Mouse (Mus musculus): ENCODE data around the gene Gbp6. TPM values are rescaled to one million over a fixed set of nuclear protein-coding genes. Genes with fewer than 3 reads are reported as not detected.

Gene Gbp6
- total RNA-seq (2023) = 0.20 TPM in 1 of 2 replicates, not detected in the other

GRCm38 (mm10) chr5:105293226-105294165 lies at the start of gene Gbp6, which contains the start of gene Gm43302:
Gene Gbp6, minus strand, starts transcription at chr5:105293698.
Gene Gm43302, minus strand, starts transcription at chr5:105293695.

GRCm38 (mm10) chr5:105239483-105240047 lies 53.9 kb downstream of the Gbp6 start, which contains the start of gene Gbp10:
Gene Gbp10, minus strand, starts transcription at chr5:105239533.

Other genes starting within 250 kb of the Gbp6 start
- 6.3 and 7.1 TPM in 2 replicates for gene Gbp9, start 154.2 kb downstream of the Gbp6 start, total RNA-seq (2023)
- gene Gbp8, start 154.2 kb downstream of the Gbp6 start, total RNA-seq (2023) = 0.57 and 0.91 TPM in 2 replicates
- gene Gbp4, start 154.1 kb downstream of the Gbp6 start, total RNA-seq (2023) = 0.79 and 1.4 TPM in 2 replicates
- not detected in 2 replicates for gene Gbp10, start 54.2 kb downstream of the Gbp6 start, total RNA-seq (2023)
- gene Gm43302, start within 50 bp of the Gbp6 start, total RNA-seq (2023) = not detected in 2 replicates
- 7.7 and 8.8 TPM in 2 replicates for gene Lrrc8b, start 122.1 kb upstream of the Gbp6 start, total RNA-seq (2023)
- gene Lrrc8c, start 225.7 kb upstream of the Gbp6 start, total RNA-seq (2023) = 33.9 and 37.7 TPM in 2 replicates